Mouse (Mus musculus): ENCODE measurements at regions not wholly inside any gene's neighbourhood (a gene's known extent, or its start where the extent isn't known, plus 50 kb on each side); places are given as distances from the start of the nearest gene placed in this dataset.
"Not testable (repeated sequence)": the region's sequence is repeated elsewhere in the genome, so short reads cannot be mapped to it uniquely, and the experiment has no call there.

DNA sequence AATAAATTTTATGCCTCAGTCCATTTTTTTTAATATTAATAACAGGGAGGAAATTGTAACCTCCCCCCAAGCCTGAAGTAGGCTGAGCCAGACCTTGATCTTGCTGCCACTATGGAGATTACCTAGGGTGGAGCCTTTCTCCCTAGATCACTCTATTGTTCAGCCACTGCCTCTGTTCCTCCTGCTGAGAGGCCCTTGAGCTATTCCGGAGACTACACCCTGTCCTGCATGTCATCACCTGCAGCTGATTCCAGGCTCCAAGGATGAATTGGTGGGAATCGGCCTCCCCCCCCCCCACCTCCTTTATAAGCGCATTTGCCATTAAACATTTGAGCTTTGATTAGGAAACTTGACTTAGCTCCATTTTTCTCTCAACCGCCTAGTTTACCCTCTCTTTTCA is 68.3 kb upstream of the Dnajc1 start:
- no peak for TF ChIP-seq POLR2A (IDR thresholded peaks at IDR 0.05; ENCODE audit: low read depth, low read length)
- no peak for TF ChIP-seq CTCF (IDR thresholded peaks at IDR 0.05; ENCODE audit: borderline replicate concordance, insufficient read depth, low read length)
- H3K4me1 ChIP-seq (ENCODE audit: control insufficient read depth, insufficient read depth, low read length), result no peaks in the 10 kb centered on the region
- H3K27ac ChIP-seq (ENCODE audit: insufficient read depth, low read length), result no peak overlapping the region
- no peak overlapping the region for H3K4me3 ChIP-seq (ENCODE audit: insufficient read depth, low read length)

DNA sequence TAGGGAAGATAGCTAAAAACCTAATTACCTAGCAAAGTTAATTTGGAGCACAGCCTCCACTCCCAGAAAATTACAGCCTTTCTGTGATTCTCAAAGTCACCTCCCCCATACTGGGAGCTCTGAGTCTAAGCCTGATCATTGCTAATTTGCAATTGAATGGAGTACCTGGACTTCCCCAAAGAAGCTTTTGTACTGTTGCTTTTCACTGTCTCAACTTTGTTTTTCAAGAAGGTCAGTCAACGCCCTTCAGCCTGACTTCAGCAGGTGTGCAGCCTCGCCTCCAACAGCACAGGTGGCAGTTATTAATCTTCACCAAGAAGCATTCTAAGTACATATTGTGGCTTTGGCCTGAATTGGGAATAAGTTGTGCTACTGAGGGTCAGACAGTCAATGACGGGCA is 67.7 kb upstream of the Dnajc1 start:
- not testable (repeated sequence) for H3K4me1 ChIP-seq (ENCODE audit: control insufficient read depth, insufficient read depth, low read length); H3K27ac ChIP-seq (ENCODE audit: insufficient read depth, low read length); H3K4me3 ChIP-seq (ENCODE audit: insufficient read depth, low read length)

DNA sequence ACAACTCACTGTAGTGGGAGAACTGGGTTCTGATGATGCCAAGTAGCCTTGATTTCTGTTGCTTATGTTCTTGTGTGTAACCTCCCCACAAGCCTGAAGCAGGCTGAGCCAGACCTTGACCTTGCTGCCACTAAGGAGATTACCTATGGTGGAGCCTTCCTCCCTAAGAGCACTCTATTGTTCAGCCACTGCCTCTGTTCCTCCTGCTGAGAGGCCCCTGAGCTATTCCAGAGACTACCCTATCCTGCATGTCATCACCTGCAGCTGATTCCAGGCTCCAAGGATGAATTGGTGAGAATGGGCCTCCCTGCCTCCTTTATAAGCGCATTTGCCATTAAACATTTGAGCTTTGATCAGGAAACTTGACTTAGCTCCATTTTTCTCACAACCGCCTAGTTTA is 60.8 kb upstream of the Dnajc1 start:
- not testable (repeated sequence) for H3K27ac ChIP-seq (ENCODE audit: insufficient read depth, low read length); H3K4me1 ChIP-seq (ENCODE audit: control insufficient read depth, insufficient read depth, low read length); H3K4me3 ChIP-seq (ENCODE audit: insufficient read depth, low read length)

DNA sequence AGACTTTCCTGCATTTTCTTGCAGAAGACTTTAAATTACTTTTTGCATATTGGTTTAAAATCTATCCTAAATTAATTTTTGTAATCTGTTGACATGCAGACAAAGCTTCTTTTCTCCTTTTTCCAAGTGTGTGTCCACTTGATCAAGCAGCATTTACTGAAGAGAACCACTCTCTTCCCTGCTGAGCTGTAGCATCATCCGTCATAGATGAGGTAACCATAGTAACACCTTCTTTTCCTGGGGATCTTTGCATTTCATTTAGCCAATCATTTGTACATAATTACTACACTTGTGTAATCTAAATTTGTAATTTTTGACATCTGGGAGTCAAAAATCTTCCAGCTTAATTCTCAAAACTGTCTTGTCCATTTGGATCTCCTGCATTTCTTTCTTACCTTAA is 53.2 kb upstream of the Dnajc1 start:
- H3K4me3 ChIP-seq (ENCODE audit: insufficient read depth, low read length), result no peak overlapping the region
- TF ChIP-seq CTCF (IDR thresholded peaks at IDR 0.05; ENCODE audit: borderline replicate concordance, insufficient read depth, low read length) (no peak), POLR2A (IDR thresholded peaks at IDR 0.05; ENCODE audit: low read depth, low read length) (no peak)
- H3K4me1 ChIP-seq (ENCODE audit: control insufficient read depth, insufficient read depth, low read length), result no peaks in the 10 kb centered on the region
- H3K27ac ChIP-seq (ENCODE audit: insufficient read depth, low read length), result no peak overlapping the region
